Mouse (Mus musculus): ENCODE results near the gene Ephb4. TPM values are rescaled to one million over a fixed set of nuclear protein-coding genes. Genes with fewer than 3 reads are reported as not detected.

The Ephb4 gene
- polyA plus RNA-seq, 1 experiment: 5.0 TPM

- TF ChIP-seq CTCF (IDR thresholded peaks at IDR 0.05; ENCODE audit: borderline replicate concordance, insufficient read depth, low read depth, low read length): no peak
- DNase-seq: no peak
- 71% methylated on average over 9 of the region's 9 CpGs for WGBS
- H3K27ac ChIP-seq (ENCODE audit: insufficient read depth, low read length): no peak overlapping the region
- no peak overlapping the region for H3K4me3 ChIP-seq (replicated peaks; ENCODE audit: insufficient read depth, low read depth, low read length)
- no peaks in the 10 kb centered on the region for H3K4me1 ChIP-seq (ENCODE audit: control insufficient read depth, insufficient read depth, low read length)
- no peaks in the 10 kb centered on the region for H3K27me3 ChIP-seq (ENCODE audit: control insufficient read depth, insufficient read depth, low read length)
These were observed 69.2 kb downstream of the Ephb4 start for GRCm38 (mm10) chr5:137419105-137419504.

GRCm38 (mm10) chr5:137419841-137420240 is 69.9 kb downstream of the Ephb4 start:
- H3K4me1 ChIP-seq (ENCODE audit: control insufficient read depth, insufficient read depth, low read length): no peaks in the 10 kb centered on the region
- H3K27me3 ChIP-seq (ENCODE audit: control insufficient read depth, insufficient read depth, low read length): no peaks in the 10 kb centered on the region
- WGBS: 76% methylated on average over 4 of the region's 4 CpGs
- H3K4me3 ChIP-seq (replicated peaks; ENCODE audit: insufficient read depth, low read depth, low read length): no peak overlapping the region
- TF ChIP-seq POLR2A (IDR thresholded peaks at IDR 0.05; ENCODE audit: borderline replicate concordance, insufficient read depth, low read length) (no peak), CTCF (IDR thresholded peaks at IDR 0.05; ENCODE audit: borderline replicate concordance, insufficient read depth, low read depth, low read length) (no peak)
- DNase-seq: no peak
- H3K27ac ChIP-seq (ENCODE audit: insufficient read depth, low read length): no peak overlapping the region

- H3K4me1 ChIP-seq (ENCODE audit: control insufficient read depth, insufficient read depth, low read length): no peaks in the 10 kb centered on the region
- H3K27me3 ChIP-seq (ENCODE audit: control insufficient read depth, insufficient read depth, low read length): no peaks in the 10 kb centered on the region
- no peak for TF ChIP-seq CTCF (IDR thresholded peaks at IDR 0.05; ENCODE audit: borderline replicate concordance, insufficient read depth, low read depth, low read length)
- no peak for TF ChIP-seq POLR2A (IDR thresholded peaks at IDR 0.05; ENCODE audit: borderline replicate concordance, insufficient read depth, low read length)
- 66% methylated on average over 6 of the region's 6 CpGs for WGBS
- H3K4me3 ChIP-seq (replicated peaks; ENCODE audit: insufficient read depth, low read depth, low read length): no peak overlapping the region
- no peak for DNase-seq
- no peak overlapping the region for H3K27ac ChIP-seq (ENCODE audit: insufficient read depth, low read length)
These were observed 75.7 kb downstream of the Ephb4 start for GRCm38 (mm10) chr5:137425648-137426047.

Other genes starting within 250 kb of the Ephb4 start
- 1.9 TPM in 2 replicates for gene Trim56, start 233.9 kb upstream of the Ephb4 start, polyA plus RNA-seq (2012; rRNA removed)
- gene Muc3, start 200.8 kb upstream of the Ephb4 start, polyA plus RNA-seq (2012; rRNA removed): not detected in 2 replicates
- 27.1 and 36.4 TPM in 2 replicates for gene Muc3a, start 137.7 kb upstream of the Ephb4 start, polyA plus RNA-seq (2012; rRNA removed)
- 155 and 165 TPM in 2 replicates for gene Ache, start 62.6 kb upstream of the Ephb4 start, polyA plus RNA-seq (2012; rRNA removed)
- 27.9 and 28.2 TPM in 2 replicates for gene Ufsp1, start 55.5 kb upstream of the Ephb4 start, polyA plus RNA-seq (2012; rRNA removed)
- gene Srrt, start 42.4 kb upstream of the Ephb4 start, polyA plus RNA-seq (2012; rRNA removed): 208 and 224 TPM in 2 replicates
- 10.3 and 11.0 TPM in 2 replicates for gene Trip6, start 35.7 kb upstream of the Ephb4 start, polyA plus RNA-seq (2012; rRNA removed)
- gene Slc12a9, start 16.5 kb upstream of the Ephb4 start, polyA plus RNA-seq (2012; rRNA removed): 31.0 and 31.6 TPM in 2 replicates
- 0.21 and 0.31 TPM in 2 replicates for gene Zan, start 127.0 kb downstream of the Ephb4 start, polyA plus RNA-seq (2012; rRNA removed)
- 54.8 and 55.3 TPM in 2 replicates for gene Pop7, start 152.4 kb downstream of the Ephb4 start, polyA plus RNA-seq (2012; rRNA removed)
- 59.8 and 61.2 TPM in 2 replicates for gene Gigyf1, start 168.4 kb downstream of the Ephb4 start, polyA plus RNA-seq (2012; rRNA removed)
- gene Epo, start 183.1 kb downstream of the Ephb4 start, polyA plus RNA-seq (2012; rRNA removed): not detected in 2 replicates
- gene Gnb2, start 183.4 kb downstream of the Ephb4 start, polyA plus RNA-seq (2012; rRNA removed): 410 and 442 TPM in 2 replicates
- 125 and 135 TPM in 2 replicates for gene Actl6b, start 203.4 kb downstream of the Ephb4 start, polyA plus RNA-seq (2012; rRNA removed)
- gene Tfr2, start 219.7 kb downstream of the Ephb4 start, polyA plus RNA-seq (2012; rRNA removed): 6.7 and 6.8 TPM in 2 replicates